Mouse (Mus musculus) left cerebral cortex, postnatal 4 days (tissue): Measurements from ENCODE around the gene Zfp947. TPM values are rescaled to one million over a fixed set of nuclear protein-coding genes. Genes with fewer than 3 reads are reported as not detected.
A peak's percentile ranks its signal among the peaks of the same experiment; 100 is the strongest.
"Not testable (repeated sequence)": the region's sequence is repeated elsewhere in the genome, so short reads cannot be mapped to it uniquely, and the experiment has no call there.

Experiments used
- DNase-seq: peaks from one replicate; pipeline ENCODE4 v3.0.0-alpha.2; 2022
- intact Hi-C: fragments of 180-260 bp; cut with DNase I; formaldehyde crosslinking; loops from one replicate; pipeline ENCODE4 v1.15.1; 2025
- total RNA-seq, 2 experiments: library from RNA; stranded (reverse); gene quantifications; 2 replicates each; pipeline ENCODE4 v1.2.3; 2021

Gene Zfp947
- total RNA-seq = 1 to 10 TPM; 1.2 TPM

GRCm38 (mm10) chr17:22165722-22166294 lies at the start of gene Zfp947:
Gene Zfp947, minus strand, starts transcription at chr17:22166190.
- DNase-seq = peak; percentile 19
- intact Hi-C loops = not testable (repeated sequence)

- intact Hi-C loops, DNase-seq: not testable (repeated sequence)
These were observed 686 bp downstream of the Zfp947 start for GRCm38 (mm10) chr17:22165304-22165703.

- DNase-seq, intact Hi-C loops: not testable (repeated sequence)
These were observed 12.0 kb downstream of the Zfp947 start for GRCm38 (mm10) chr17:22153951-22154350.

- intact Hi-C loops = no loop called here
- DNase-seq = no peak
These were observed 47.2 kb downstream of the Zfp947 start for GRCm38 (mm10) chr17:22118770-22119169.

Other genes with a start within 250 kb of the Zfp947 start
- 10 to 100 TPM; 17.2 to 19.0 TPM for gene Zfp942, start 203.7 kb downstream of the Zfp947 start, total RNA-seq
- gene Zfp943, start 203.6 kb downstream of the Zfp947 start, total RNA-seq = 10 to 100 TPM; 16.2 to 17.9 TPM
- 1 to 10 TPM; 5.6 to 6.0 TPM for gene Zfp994, start 59.4 kb upstream of the Zfp947 start, total RNA-seq
- gene CT030661.1, start 148.6 kb upstream of the Zfp947 start, total RNA-seq = 10 to 100 TPM; 13.5 to 13.9 TPM
- gene Zfp944, start 195.2 kb upstream of the Zfp947 start, total RNA-seq = 10 to 100 TPM; 10.1 to 12.5 TPM
- gene Zfp758, start 195.3 kb upstream of the Zfp947 start, total RNA-seq = 10 to 100 TPM in 1 of 2 experiments, 1 to 10 TPM in 1; 8.3 to 10.9 TPM